Mouse (Mus musculus) frontal cortex, postnatal 14 days (tissue): ENCODE data around the gene Larp4b.

Experiments used
- DNase-seq, 2 experiments: peaks; one replicate each; pipeline ENCODE4 v3.0.0; 2022; ENCODE audit warnings: low spot score in 2 of 2

Gene Larp4b

DNA sequence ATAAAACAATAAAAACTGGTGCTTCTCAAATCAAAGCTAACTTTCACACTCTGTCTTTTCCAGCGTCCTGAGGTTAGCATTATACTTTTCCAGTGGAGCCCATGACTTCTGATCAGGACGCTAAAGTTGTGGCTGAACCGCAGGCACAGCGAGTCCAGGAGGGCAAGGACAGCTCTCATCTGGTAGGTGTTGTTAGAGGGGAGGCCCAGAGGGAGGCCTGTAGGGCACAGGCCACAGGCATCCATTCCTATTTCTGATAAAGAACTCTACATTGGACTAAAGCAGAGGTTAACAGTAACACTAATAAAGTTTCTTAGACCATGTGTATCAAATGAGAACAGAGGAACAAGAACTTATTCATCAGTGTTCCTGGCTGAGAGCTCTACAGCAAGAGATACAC is 28.4 kb downstream of the Larp4b start:
- no peak for DNase-seq

DNA sequence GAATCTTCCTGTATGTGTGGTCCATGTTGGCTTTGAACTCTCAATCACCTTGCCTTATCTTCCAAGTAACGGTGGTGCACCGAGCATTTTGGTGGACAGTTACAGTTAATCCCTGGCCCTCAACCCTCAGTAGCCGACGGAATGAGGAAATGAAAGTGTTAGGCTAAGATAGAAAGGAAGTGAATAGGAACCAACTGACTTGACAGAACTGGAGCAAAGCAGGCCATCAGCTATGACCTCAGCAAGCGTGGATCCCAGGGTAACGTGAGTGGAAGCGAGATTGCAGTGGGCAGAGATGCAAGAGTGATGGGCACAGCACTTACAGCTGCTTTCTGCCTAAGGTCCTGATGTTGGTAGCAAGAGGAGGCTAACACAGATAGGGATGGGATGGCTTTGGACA is 31.5 kb downstream of the Larp4b start:
- no peak for DNase-seq

DNA sequence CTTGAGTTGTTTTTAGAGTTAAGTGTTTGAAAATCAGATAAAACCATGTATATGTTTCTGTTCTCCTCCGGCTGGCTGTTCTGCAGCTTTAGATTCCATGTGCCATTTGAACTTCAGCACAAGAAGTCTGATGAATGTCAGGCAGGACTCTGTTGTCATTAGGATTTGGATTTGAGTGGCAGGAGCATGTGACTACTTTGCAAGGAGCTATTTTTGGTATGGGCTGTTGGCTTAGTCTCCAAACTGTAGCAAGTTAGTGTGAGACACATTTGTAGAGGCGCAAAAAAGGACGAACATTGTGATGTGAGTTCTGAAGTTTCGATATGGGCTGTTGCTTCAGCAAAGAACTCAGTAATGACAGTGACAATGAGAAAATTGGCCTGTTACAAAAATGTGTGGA is 34.0 kb downstream of the Larp4b start:
- DNase-seq: no peak

DNA sequence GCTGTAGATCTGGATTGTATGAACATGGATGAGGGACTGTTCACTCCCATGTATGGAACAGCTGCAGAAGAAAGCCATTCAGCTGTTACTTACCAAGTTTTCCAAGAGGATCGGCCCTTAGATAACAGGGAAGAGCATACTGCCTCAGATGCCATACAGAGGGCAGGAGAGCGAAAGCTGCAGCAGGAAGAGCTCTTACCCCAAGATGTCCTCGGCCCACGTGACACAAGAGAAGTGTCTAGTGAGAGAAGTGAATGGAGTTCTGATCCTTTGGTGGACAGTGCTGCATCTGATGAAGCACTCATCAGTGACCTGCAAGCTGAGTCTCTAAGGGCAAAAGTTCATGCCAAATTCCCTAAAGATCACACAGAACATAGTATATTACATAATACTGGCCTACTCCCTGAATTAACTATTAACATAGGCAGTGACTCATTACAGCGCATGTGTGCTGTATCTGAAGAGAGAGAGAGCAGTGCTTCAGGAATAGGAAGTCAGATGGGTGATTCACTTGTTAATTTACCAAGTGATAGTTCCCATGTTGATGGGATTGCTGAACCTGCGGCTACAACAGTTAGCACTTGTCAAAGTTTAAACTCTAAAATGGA is 35.1 kb downstream of the Larp4b start:
- no peak for DNase-seq

DNA sequence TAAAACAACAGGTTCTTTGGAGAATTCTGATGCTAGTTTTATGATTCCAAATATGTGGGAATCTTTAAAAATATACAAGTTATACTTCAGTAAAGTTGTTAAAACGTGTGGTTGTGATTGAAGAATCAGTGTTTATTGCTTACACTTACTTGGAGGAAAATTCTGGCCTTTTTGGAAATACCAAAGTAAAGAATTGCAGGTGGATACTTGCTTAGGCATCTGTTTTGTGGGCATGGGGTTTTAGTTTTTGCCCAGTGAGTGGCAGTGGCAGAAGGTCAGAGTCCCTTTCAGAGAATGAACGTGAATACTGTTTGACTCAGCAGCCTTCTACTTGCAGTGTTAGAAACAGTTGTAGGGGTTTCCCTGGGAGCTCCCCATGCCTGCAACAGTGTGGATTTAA is 40.7 kb downstream of the Larp4b start:
- DNase-seq: no peak

DNA sequence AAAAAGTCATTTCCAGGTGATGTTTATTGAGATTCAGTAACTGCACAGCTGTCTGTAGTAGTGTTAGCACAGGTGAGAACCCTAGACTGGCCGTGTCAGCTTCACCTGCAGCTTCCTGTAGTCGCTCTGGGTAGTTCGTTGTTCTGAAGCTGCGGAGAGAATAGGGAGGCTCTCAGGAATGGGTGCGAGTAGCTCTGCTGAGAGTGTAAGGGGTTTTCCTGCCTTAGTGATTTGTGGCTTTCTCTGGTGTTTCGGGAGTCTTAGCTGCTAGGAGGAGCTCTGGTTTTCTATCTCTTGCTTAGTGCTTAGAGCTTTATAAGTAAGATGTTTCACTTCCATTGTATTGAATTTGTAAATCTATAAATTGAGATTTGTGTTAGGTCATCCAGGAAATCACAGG is 42.4 kb downstream of the Larp4b start:
- no peak for DNase-seq

DNA sequence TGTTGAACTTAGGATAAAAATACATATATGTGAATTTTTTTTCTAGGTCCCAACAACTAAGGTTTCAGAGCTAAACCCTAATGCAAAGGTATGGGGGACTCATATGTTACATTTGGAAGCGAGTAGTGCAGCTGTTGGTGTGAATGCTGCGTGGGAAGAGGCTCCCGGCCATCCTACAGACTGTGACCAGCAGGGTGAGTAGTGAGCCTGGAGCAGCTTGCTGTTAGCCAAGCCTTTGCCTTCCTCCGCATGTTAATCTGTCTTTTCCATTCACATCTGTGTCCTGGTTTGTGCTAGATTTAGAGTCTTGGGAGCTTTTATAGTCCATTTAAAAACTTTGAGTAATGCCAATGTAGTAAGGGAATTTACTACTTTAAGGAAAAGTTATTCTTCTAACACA is 43.1 kb downstream of the Larp4b start:
- DNase-seq: peak in 1 of 2 experiments; percentile 19

DNA sequence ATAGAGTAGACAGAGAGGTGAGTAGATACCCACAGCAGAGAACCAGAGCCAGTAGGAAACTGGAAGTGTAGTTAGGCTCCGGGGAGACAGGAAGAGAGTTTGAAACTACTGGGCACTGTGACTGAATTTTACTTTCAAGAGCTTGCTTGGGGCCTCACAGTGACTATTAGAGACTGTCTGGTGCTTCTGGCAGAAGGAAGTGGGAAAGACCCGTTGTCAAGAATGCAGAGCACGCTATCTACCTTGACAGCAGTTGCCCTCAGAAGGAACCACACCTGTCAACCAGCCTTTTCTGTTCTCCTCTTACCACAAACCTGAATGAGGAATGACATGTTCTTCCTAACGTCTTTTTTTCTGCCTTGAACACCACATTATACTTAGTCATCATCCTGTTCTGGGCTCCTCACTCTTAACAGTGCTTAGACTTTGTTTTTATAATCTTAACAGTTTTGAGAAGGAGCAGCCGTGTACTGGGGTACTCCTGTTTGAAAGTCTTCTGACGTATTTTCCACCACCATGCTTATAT is 45.8 kb downstream of the Larp4b start:
- DNase-seq: no peak

DNA sequence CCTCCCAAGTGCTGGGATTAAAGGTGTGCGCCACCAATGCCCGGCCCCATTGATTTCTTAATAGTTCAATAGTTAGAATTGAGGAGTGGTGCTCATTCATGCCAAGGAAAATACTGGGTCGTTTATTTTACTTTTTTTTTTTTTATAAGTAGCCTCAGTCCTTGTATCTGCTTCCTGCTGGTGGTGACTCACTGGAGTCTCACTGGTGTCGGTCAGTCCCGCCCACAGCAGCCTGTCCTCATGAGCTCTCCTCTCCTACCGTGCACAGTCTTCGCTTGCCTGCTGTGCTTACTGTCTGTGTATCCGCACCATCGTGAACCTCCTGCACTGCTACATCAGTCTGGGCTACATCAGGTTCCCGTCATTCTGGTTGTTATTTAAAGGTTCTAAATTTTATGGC is 46.5 kb downstream of the Larp4b start:
- DNase-seq: no peak

DNA sequence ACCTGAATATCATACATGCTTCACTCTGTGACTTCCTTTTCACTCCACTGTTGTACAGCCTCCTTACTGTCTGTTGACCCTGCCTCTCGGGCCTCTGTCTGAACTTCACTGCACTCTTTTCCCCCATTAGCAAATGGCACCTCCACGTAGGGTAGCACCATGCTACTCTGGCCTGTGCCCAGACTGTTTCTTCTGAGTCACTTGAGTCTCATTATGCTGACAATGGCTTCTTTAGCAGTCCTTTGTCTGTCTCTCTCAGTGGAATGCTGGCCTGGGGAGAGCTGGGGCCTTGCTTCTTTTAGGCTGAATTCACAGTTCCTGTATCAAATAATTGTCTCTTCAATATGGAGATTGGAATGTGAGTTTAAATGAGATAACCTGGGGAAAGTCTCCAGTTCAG is 48.7 kb downstream of the Larp4b start:
- no peak for DNase-seq

DNA sequence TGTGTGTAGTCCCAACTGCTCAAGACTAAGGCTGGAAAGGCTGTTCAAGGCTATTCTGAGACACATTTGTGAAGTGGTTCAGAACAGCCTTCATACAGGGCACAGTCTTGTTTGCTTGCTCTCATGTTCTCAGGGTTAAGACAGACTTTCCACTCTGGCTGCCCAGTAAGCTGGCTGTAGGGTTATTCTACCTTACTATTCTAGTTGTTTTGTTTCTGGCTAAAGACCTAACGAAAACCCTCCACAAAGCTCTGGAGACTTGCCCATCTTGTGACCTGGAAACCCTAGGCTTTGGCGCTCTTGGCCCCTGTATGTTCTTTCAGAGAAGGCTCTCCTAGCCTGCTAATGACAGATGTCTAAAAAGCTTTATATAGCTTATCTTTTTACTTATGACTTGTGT is 55.1 kb downstream of the Larp4b start:
- no peak for DNase-seq

DNA sequence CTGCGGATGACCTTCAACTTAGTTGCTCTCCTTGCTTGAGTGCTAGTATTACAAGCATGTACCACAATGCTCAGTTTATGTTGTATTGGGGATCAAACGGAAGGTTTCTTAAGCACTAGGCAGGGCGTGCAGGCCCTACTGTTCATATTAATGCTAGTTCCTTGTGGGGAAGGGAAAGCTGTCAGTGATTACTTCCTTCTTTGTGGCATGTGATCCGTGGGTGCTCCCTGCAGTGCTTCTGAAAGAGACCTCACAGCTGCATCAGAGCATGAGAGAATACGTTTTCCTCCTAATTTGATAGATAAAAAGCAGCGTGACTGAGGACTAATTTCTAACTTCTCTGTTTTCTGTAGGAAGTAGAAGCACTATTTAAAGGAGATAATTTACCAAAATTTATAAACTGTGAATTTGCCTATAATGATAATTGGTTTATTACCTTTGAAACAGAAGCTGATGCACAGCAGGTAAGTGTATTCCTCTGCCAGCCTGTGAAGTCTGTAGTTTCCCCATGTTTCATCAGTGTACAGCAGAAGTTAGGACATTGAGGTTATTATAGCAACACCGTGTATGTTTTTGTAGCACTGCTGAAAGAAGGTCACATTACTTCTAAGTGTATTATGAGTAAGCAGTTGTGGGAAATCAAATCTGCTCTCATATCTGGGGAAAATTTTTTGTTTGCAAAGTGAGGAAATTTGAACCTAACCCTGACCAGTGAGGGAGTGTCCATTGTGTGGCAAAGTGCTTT is 56.0 kb downstream of the Larp4b start:
- no peak for DNase-seq

DNA sequence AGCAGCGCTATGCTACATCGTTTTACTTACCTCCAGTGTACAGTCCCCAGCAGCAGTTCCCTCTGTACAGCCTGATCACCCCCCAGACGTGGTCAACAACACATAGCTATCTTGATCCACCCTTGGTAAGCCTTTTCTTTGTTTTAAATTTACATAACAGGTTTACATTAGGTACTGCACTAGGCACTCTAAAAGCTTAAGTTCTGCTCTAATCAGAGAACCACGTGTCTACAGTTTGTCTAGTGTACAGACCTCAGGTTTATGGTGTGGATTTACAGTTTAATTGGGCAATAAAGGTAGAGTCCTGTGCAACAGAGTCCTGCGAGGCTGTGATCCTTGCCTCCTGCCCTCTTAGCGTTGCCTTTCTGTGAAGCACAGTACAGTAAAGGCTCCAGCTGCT is 57.4 kb downstream of the Larp4b start:
- DNase-seq: no peak

DNA sequence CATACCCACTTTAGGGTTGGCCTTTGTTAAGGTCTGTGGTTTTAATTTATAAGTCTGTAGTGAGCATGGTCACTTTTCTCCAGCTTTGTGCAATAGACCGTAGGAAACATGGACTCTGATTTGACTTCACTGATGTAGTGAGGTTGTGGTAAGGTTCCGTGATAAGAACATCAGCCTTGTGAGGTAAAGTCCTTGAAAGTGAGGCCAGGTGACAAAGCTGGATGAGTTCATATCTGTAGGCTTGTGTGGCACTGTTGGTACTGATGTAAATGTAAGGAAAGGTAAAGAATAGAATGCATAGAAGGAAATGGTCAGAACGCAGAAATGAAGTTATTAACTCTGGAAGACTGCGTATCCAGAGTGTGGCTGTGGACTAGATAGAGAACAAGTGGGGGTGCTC is 57.9 kb downstream of the Larp4b start:
- DNase-seq: no peak

DNA sequence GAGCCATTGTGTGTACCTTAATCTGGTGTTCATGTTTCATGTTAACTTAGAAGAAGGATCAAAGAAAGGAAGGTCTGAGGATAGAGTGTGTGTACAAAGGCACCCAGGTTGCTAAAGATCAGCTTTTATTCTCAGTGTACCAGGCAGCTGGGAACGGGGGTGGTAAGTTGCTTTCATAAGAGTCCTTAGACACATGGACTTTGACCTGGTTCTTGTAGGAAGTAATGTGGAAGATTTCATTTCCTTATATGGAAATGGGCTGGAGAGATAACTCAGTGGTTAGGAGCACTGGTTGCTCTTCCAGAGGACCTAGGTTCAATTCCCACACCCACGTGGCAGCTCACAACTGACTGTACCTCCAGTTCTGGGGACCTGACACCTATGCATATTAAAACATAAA is 58.6 kb downstream of the Larp4b start:
- no peak for DNase-seq

DNA sequence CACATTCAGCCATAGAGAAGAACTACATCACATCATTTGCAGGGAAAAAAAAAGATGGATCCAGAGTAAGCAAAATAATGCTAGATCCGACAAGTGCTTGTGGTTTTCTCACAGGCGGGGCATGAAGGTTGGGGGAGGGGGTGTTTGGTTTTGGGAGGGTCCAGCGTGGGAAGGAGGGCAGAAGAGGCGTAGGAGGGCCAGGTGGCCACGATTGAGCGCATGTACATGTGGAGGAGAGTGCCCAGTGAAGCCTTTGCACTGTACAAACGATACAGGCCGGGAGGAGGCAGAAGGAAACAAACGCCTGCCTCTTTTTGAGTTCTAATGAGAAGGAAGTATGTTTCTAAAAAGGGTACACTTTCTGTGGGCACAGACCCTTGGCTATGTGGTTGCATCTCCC is 60.1 kb downstream of the Larp4b start:
- no peak for DNase-seq

DNA sequence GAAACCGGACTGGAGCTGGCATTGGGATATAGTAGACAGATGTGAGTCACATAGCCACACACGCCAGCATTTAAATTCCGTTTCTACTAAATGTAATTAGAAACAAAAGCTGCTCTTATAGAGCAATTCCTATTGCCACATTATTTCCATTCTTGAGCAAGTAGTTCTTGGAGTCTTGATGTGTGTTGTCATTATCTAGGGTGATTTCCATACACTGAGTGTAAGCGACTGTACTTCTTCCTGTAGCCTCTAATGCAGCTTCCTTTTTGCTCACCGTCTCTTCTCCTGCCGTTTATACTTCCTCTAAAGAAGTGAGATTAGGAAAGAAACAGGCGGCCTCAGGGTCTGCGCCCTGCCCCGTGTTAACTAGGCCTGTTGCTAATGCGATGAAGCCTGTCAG is 65.6 kb downstream of the Larp4b start:
- DNase-seq: no peak

DNA sequence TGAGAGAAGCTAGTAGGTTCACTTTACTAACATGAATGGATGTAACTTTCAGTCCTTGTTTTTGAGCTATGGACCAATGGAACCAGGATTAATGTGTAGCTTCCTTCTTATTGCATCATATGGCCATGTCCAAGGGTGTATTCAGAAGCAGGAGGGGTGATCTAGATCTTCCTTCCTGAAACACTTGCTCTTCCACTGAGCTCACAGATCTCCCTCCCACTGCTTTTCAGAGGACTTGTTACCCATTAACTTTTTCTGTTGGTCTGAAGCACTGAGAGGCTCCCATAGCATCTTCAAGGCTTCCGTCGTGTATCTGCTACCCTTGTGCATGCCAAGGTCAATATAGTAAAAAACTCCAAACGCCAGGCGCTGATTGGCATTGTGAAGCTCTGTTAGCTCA is 69.2 kb downstream of the Larp4b start:
- no peak for DNase-seq

DNA sequence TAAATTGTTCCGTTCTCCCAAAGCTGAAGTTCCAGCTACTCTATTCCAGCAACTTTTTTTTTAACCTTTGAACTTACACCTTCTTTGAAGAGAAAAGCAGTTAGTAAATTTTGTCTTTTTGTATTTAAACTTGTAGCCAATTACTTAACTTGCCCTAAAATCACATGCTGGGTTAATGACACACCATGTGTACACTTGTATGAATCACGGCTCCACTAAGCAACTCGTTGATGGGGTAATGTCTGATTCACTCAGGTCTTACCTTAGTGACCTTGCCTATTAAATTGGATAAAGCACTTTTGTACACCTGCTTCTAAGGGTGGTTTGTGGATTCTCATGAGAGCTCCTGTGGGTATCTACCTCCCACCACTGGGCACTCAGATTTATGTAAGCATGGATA is 74.2 kb downstream of the Larp4b start:
- DNase-seq: no peak

DNA sequence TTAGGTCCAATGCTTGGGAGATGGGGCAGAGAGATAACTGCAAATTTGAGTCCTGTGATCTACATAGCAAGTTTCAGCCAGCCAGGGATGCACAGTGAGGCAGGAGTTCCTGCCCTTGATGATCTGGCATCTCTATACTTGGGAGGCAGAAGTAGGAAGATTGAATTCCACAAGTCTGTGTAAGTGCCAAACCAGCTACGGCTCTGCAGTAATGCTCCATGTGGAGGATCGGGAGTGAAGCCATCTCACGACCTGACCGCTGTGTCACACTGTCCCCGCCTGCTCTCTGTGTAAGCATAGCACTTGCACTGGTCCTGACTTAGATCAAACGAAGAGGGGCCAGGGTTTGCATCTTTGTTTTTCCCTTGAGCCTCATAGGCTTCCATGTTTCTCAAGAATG is 75.9 kb downstream of the Larp4b start:
- no peak for DNase-seq

DNA sequence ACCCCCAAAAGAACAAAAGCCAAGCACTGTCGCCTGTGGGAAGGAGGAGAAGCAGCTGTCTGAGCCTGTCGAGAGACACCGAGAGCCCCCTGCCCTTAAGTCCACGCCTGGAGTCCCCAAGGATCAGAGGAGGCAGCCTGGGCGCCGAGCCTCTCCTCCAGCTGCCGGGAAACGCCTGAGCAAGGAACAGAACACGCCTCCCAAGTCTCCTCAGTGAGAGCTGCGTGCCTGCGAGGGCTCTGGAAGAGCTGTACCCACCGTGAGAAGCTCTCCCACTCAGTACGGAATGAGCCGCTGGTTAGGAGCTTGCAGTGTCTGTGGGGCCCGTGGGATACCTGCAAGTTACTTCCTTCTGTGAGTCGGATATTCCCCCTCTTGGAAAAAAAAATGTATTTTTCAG is 77.0 kb downstream of the Larp4b start:
- DNase-seq: no peak

DNA sequence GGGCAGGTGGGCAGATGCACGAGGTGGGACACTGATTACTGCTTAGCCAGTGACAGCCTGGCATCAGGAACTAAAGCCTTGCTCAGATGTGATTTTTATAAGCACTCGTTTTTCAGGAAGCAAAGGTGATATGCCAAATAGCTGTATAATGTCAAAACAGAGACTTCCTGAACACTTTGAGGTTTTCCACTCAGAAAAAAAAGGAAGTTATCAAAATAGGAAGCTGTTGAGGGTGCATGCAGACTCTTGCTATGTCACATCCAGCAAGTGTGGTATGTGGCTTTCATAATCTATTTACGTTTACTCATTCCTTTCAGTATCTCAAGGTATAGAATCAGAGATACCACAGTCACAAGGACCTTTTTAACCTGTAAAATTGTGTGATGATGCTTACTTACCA is 79.7 kb downstream of the Larp4b start:
- DNase-seq: no peak

DNA sequence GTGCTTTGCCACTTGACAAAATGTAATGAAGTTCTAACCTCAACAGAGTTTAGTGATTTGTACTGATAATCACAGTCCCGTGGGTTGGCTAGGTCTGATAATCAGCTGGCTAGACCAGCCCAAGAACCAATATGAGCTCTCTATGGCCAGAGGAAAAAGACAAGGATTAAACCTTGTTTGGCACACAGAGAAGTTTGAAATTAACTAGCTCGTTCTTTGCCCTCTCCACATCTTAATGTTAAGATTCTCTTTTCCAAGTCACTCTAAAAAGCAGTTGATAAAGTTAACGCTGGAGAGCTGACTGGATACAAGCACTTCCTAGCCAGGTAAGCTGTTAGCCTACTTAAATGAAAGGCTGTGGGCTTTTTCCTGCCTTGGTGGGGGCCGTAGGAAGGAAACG is 81.5 kb downstream of the Larp4b start:
- no peak for DNase-seq

DNA sequence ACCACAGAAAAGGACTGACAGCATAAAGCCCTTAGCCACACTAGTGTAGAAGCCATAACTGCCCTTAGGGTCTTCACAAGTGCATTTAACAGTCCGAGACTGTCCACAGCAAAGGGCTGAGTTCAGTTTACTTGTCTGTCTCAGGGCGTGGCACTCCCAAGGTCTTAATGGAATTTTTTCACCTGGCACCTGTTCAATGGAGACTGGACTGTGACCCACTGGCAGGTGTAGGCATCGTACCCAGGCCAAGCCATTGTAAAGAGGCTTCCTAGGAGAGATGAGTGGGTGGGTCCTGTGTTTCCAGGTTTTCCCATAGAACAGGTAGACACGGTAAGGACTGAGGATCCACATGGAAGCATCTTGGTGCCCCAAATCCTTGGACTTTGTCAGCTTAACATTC is 84.6 kb downstream of the Larp4b start:
- no peak for DNase-seq
